Mouse (Mus musculus) liver, adult 2 months (tissue): ENCODE data around the gene Pitpna. TPM values are rescaled to one million over a fixed set of nuclear protein-coding genes. Genes with fewer than 3 reads are reported as not detected.

Experiments used
- DNase-seq: peaks from one replicate; pipeline ENCODE4 v3.0.0-alpha.2; 2011; ENCODE audit warnings: low read depth, low spot score; ENCODE audit errors: extremely low read depth
- H3K27ac ChIP-seq: fragments of 200-500 bp; replicated peaks from 2 replicates; pipeline ENCODE4 v1.5.1; 2012; ENCODE audit warnings: low read depth, mild to moderate bottlenecking, control low read depth, inconsistent platforms, low read length; ENCODE audit not compliant: insufficient read depth
- H3K27me3 ChIP-seq: fragments of 200-500 bp; 2 replicates; pipeline ENCODE4 v1.6.1; 2012; ENCODE audit warnings: mild to moderate bottlenecking, moderate library complexity, low read length, inconsistent platforms; ENCODE audit not compliant: control insufficient read depth, insufficient read depth
- H3K36me3 ChIP-seq: fragments of 200-500 bp; 2 replicates; pipeline ENCODE4 v1.6.1; 2012; ENCODE audit warnings: low read length, inconsistent platforms; ENCODE audit not compliant: control insufficient read depth, insufficient read depth
- H3K4me1 ChIP-seq: fragments of 200-500 bp; 2 replicates; pipeline ENCODE4 v1.6.1; 2011; ENCODE audit warnings: low read length; ENCODE audit not compliant: control insufficient read depth, insufficient read depth
- H3K4me3 ChIP-seq: fragments of 200-500 bp; 2 replicates; pipeline ENCODE4 v1.5.1; 2011; ENCODE audit warnings: low read depth, mild to moderate bottlenecking, control low read depth, low read length, moderate library complexity; ENCODE audit not compliant: insufficient read depth
- H3K79me2 ChIP-seq: fragments of 200-500 bp; 2 replicates; pipeline ENCODE4 v1.6.1; 2012; ENCODE audit warnings: inconsistent platforms, mild to moderate bottlenecking, low read length, moderate library complexity; ENCODE audit not compliant: control insufficient read depth, insufficient read depth
- H3K9ac ChIP-seq: fragments of 200-500 bp; 2 replicates; pipeline ENCODE4 v1.6.1; 2012; ENCODE audit warnings: low read depth, mild to moderate bottlenecking, control low read depth, inconsistent platforms, low read length
- CTCF ChIP-seq: fragments of 200-500 bp; IDR thresholded peaks from 2 replicates; pipeline ENCODE4 v1.5.1; 2011; ENCODE audit warnings: low read depth, low read length, control low read depth
- POLR2A ChIP-seq: fragments of 200-500 bp; IDR thresholded peaks from 2 replicates; pipeline ENCODE4 v1.6.1; 2011; ENCODE audit warnings: low read length, control low read depth; ENCODE audit not compliant: insufficient read depth; ENCODE audit errors: extremely low read depth
- WGBS: fragments of 180-500 bp; shearing (Covaris S2); methylation state at CpG from one replicate; pipeline ENCODE4 v1.1.7; 2018; 5-methylcytosine and 5-hydroxymethylcytosine counted together
- polyA plus RNA-seq: library from polyadenylated mRNA; depleted of rRNA; stranded (reverse); fragments of >200 nt; gene quantifications from 2 replicates; pipeline ENCODE4 v1.2.3, GENCODE M21; 2012
- total RNA-seq: library from RNA; depleted of rRNA; stranded (reverse); fragments of >200 nt; gene quantifications from 2 replicates; pipeline ENCODE4 v1.2.3, GENCODE M21; 2014

Gene Pitpna
- total and polyA plus RNA-seq, 2 experiments = 21.0 to 28.9 TPM

DNA sequence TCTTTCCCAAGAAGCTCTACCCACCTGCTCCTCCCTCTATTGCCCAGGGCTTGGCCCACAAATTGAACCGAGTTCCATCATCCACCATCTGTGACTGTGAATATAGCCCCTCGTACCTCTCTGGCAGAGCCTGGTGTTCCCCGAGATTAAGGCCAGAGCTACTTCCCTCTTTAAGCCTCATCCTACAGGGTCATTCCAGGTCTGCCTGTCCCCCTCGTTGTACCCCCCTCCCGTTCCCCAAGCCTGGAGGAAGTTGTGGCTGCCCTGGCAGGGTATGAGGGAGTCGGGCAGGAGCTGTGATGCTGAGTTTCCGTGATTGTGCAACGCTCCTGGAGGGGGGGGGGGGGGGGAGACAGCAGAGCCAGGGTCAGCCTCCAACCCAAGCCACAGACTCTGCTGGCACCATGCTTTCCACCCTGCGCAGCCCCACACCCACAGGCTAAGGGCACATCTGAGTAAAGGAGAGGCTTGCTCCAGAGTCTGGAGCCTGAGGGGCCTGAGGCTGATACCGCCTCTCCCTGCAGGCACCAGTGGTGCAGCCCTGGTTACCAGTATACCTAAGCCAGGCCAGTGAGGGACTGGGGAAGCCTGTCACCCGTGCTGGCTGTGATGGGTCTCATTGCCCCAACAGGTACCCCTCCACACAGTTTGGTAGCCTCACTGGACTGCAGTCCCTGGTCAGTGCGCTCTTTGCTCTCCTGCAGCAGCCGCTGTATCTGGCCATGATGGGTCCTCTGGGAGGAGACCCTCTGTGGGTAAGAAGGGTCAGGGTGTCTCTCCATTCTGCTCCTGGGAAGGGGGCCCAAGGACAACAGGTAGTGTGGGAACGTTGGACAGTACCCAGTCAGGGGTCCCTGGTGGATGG lies 16.5 kb upstream of the Pitpna start:
- Histone ChIP-seq H3K27ac (peak overlapping the region; percentile 36; the same call in 1 of the 2 replicates), H3K36me3 (no peaks in the 10 kb centered on the region), H3K4me1 (peaks cover 11% of the 10 kb centered on the region), H3K27me3 (no peaks in the 10 kb centered on the region), H3K4me3 (no peak overlapping the region), H3K79me2 (no peaks in the 10 kb centered on the region), H3K9ac (no peak overlapping the region)
- TF ChIP-seq POLR2A = no peak
- no peak for TF ChIP-seq CTCF
- WGBS = 47% methylated on average over 13 of the region's 14 CpGs
- no peak for DNase-seq

DNA sequence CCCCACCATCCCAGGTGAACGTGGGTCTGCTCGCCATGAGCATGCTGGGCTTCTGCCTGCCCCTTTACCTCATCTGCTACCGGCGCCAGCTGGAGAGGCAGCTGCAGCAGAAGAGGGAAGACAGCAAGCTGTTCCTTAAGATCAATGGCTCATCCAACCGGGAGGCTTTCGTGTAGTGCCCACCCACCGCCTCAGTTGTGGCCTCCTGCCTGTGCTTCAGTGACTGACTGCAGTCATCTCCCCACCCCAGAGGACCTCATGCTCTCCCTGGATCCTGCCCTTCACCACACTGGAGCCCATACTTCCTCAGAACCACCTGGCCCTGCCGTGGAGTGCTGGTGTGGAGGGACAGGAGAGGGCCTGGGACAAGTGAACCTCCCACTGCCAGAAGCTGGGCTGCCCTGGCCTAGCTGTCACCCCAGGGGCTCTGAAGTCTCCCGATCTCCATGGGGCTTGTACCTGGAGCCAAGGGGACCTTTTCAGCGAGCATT lies 15.6 kb upstream of the Pitpna start:
- H3K27me3 ChIP-seq = no peaks in the 10 kb centered on the region
- TF ChIP-seq CTCF = no peak
- no peak for TF ChIP-seq POLR2A
- no peak overlapping the region for H3K9ac ChIP-seq
- no peaks in the 10 kb centered on the region for H3K36me3 ChIP-seq
- WGBS = 71% methylated on average over 10 of the region's 10 CpGs
- H3K79me2 ChIP-seq = no peaks in the 10 kb centered on the region
- peaks cover 11% of the 10 kb centered on the region for H3K4me1 ChIP-seq
- no peak overlapping the region for H3K4me3 ChIP-seq
- peak overlapping the region; percentile 6; the same call in 1 of the 2 replicates for H3K27ac ChIP-seq
- DNase-seq = no peak

DNA sequence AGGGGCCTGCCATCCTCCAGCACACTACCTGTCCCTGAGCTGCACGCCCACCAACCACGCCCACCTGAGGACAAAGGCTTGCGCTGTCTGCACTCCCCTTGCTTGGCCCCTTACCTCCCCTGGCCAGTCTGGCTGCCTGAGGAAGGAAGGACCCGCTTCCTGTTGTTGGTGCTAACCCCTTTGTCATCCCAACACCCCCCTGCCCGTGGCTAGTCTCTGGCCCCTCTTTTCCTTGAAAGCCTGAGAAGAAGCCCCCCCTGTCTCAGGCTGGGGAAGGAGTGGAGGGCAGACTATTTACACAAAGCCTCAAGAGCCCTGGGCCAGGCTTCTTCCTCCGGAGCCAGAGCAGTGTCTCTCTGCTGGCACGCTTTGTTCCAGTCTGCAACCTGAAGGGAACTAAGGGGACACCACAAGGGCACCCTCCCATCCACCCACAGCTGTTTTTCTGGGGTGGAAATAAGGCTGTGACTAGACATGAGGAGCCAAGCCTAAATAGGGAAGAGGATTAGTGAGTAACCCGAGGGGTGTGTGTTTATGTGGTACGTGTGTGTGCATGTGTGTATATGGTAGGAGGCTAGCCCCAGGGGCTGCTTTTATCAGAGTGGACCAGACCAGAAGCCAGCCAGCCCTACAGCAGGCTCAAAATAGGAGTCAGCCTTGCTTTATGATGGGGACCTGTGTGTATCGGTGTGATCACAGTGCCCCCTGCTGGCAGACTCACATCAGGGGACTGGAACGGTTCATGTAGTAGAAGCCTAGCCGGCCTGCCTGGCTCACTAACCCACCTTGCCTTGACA lies 14.8 kb upstream of the Pitpna start:
- TF ChIP-seq CTCF (peak; percentile 93), POLR2A (no peak)
- 25% methylated on average over 12 of the region's 12 CpGs for WGBS
- Histone ChIP-seq H3K79me2 (no peaks in the 10 kb centered on the region), H3K36me3 (no peaks in the 10 kb centered on the region), H3K4me3 (no peak overlapping the region), H3K9ac (no peak overlapping the region), H3K27me3 (no peaks in the 10 kb centered on the region), H3K27ac (peak overlapping the region; percentile 6; the same call in 1 of the 2 replicates), H3K4me1 (peaks cover 11% of the 10 kb centered on the region)
- DNase-seq = peak; percentile 72

DNA sequence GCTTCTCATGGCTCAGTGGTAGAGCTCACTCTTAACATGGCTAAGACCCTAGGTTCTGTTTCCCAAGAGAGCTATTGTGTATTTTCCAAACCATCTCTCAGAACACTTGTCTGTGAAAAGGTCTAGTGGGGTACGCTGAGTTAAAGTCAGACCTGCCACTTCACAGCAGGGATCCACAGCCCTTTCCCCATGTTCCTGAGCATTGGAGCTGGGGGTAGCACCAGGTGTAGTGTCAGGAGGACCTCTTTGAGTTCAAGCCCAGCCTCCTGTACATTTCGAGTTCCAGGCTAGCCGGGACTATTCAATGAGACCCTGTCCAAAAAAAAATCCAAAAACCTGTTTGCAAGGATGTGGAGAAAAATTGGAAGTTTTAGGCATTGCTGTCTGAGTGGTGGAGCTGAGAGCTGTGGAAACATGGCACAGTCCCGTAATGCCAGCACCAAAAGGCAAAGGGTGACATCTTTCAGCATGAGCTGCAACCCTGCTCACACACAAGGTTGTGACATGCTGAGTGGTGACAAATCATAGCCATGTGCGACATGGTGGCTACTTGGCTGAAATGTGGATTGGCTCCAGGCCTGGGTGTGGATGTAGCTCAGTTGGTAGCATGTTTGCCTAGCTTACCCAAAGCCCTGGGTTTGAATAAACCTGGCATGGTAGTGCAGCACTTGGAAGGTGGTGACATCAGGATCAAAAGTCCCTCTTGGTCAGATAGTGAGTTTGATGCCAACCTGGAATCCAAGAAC lies 13.3 kb upstream of the Pitpna start:
- TF ChIP-seq CTCF (no peak), POLR2A (no peak)
- peaks cover 8% of the 10 kb centered on the region; the same call in 1 of the 2 replicates for H3K4me1 ChIP-seq
- no peak for DNase-seq
- H3K27ac ChIP-seq = no peak overlapping the region
- no peaks in the 10 kb centered on the region for H3K36me3 ChIP-seq
- H3K79me2 ChIP-seq = no peaks in the 10 kb centered on the region
- WGBS = 87% methylated on average over 5 of the region's 5 CpGs
- no peak overlapping the region for H3K4me3 ChIP-seq
- no peak overlapping the region for H3K9ac ChIP-seq
- no peaks in the 10 kb centered on the region for H3K27me3 ChIP-seq

DNA sequence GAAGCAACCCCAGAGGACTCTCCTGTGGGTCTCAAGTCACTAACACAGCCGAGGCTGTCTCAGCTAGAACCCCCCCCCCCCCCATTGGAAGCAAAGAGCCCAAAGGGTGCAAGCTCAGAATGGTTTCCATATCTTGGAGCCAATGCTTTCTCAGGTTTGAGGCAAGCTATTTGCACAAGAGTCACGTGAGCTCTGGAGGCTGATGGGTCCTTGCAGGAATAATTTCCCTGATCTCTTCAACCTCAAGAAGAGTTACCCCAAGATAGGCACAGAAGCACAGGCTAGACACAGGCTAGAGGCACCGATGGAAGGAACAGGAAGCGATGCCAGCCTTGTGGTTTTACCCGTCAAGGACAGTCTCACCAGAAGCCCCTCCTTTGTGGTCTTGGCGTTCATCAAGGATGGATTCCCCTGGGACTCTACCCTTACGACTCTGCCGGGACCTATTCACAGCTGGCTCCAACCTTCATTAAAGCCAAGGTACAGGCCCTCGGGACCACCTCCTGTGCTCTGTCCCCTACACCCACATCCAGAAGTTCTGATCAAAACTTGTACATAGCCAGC lies 12.3 kb upstream of the Pitpna start:
- Histone ChIP-seq H3K27ac (no peak overlapping the region), H3K79me2 (no peaks in the 10 kb centered on the region), H3K36me3 (no peaks in the 10 kb centered on the region), H3K4me1 (peaks cover 6% of the 10 kb centered on the region; the same call in 1 of the 2 replicates), H3K9ac (no peak overlapping the region), H3K27me3 (no peaks in the 10 kb centered on the region), H3K4me3 (no peak overlapping the region)
- no peak for DNase-seq
- 83% methylated on average over 9 of the region's 9 CpGs for WGBS
- TF ChIP-seq POLR2A = no peak
